24 mouse cellular contexts compared by ENCODE assay signal in the genomic region with DNA sequence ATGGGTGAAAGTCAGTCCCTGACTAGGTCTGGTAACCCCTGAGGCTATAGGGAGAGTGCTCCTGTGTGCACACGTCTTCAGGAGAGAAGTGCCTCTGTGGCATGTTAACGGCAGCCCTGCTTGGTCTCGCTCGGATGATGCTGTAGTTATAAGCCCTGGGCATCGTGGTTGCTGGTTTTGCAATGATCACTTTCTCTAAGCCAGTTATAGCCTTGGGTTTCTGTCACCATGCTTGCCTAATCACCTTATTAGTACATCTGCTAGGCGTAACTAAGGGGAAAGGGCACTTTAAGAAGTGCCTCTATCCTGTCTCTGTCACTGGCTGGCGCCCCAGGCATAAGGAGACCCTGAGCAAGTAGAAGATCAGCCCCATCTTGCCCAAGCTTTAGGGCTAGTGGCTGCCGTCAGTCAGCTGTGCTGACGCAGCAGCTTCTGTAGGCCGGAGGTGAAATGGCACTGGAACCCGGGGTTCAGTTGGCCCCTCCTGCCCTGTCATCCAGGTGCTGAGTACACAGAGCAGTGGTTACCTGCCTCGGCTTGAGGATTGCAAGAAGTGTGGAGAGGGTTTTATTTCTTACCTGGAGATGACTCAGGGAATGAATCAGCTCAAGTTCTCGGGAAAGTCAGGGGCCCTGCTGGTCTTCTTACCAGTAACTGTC.
A peak's percentile ranks its signal among the peaks of the same experiment; 100 is the strongest.
DNase-seq lines count a peak whose midpoint lies in the region; ATAC-seq lines count a peak whose summit lies in the region.
"Had no signal": no experiment of that assay in that cellular context is flagged by ENCODE, and none has a peak within 500 bp of the region (broad histone marks: within the 10 kb centered on the region; RNA-seq: fewer than 3 reads in every experiment).

No protein-coding gene starts in this region.

- H3K27ac ChIP-seq in embryonic facial prominence, embryonic 11.5 days (replicated peaks; ENCODE audit: low read depth, low read length): no peak overlapping the region
- no peak overlapping the region for H3K27ac ChIP-seq in embryonic facial prominence, embryonic 10.5 days (replicated peaks)
- H3K27ac ChIP-seq in midbrain, embryonic 11.5 days (ENCODE audit: low read depth, low read length): no peak overlapping the region
- no peak overlapping the region for H3K27ac ChIP-seq in midbrain, embryonic 14.5 days (replicated peaks; ENCODE audit: low read depth, low read length)
- H3K27ac ChIP-seq: forebrain, embryonic 13.5 days; hindbrain, embryonic 12.5 days had no signal

- no peaks in the 10 kb centered on the region for H3K9me3 ChIP-seq in embryonic facial prominence, embryonic 11.5 days (replicated peaks; ENCODE audit: control insufficient read depth, low read length)
- no peaks in the 10 kb centered on the region for H3K9me3 ChIP-seq in embryonic facial prominence, embryonic 10.5 days
- H3K9me3 ChIP-seq in midbrain, embryonic 11.5 days (ENCODE audit: control insufficient read depth, low read length): no peaks in the 10 kb centered on the region
- H3K9me3 ChIP-seq in midbrain, embryonic 14.5 days (ENCODE audit: control insufficient read depth, low read length): no peaks in the 10 kb centered on the region
- H3K9me3 ChIP-seq: forebrain, embryonic 13.5 days; hindbrain, embryonic 12.5 days had no signal

- no peak overlapping the region for H3K9ac ChIP-seq in embryonic facial prominence, embryonic 11.5 days (replicated peaks; ENCODE audit: low read length)
- no peak overlapping the region for H3K9ac ChIP-seq in midbrain, embryonic 11.5 days (ENCODE audit: low read length)
- no peak overlapping the region for H3K9ac ChIP-seq in midbrain, embryonic 14.5 days (replicated peaks; ENCODE audit: low read length)
- H3K9ac ChIP-seq: forebrain, embryonic 13.5 days; heart, embryonic 12.5 days; hindbrain, embryonic 12.5 days had no signal

- no peaks in the 10 kb centered on the region for H3K27me3 ChIP-seq in embryonic facial prominence, embryonic 11.5 days (ENCODE audit: control insufficient read depth, insufficient read depth, low read length)
- H3K27me3 ChIP-seq in embryonic facial prominence, embryonic 10.5 days (replicated peaks; ENCODE audit: low read depth, poor library complexity, severe bottlenecking): no peaks in the 10 kb centered on the region
- no peaks in the 10 kb centered on the region for H3K27me3 ChIP-seq in midbrain, embryonic 11.5 days (ENCODE audit: control insufficient read depth, insufficient read depth, low read length)
- no peaks in the 10 kb centered on the region for H3K27me3 ChIP-seq in midbrain, embryonic 14.5 days (ENCODE audit: control insufficient read depth, insufficient read depth, low read length)
- H3K27me3 ChIP-seq: forebrain, embryonic 13.5 days; heart, embryonic 12.5 days; hindbrain, embryonic 12.5 days had no signal

- H3K4me2 ChIP-seq in embryonic facial prominence, embryonic 11.5 days (ENCODE audit: low read depth, low read length): no peak overlapping the region
- H3K4me2 ChIP-seq in midbrain, embryonic 11.5 days: no peak overlapping the region
- H3K4me2 ChIP-seq in midbrain, embryonic 14.5 days (ENCODE audit: low read length): no peak overlapping the region
- H3K4me2 ChIP-seq: forebrain, embryonic 13.5 days; heart, embryonic 12.5 days; hindbrain, embryonic 12.5 days had no signal

- no peaks in the 10 kb centered on the region for H3K36me3 ChIP-seq in embryonic facial prominence, embryonic 11.5 days (replicated peaks; ENCODE audit: control insufficient read depth, insufficient read depth, low read depth, low read length)
- no peaks in the 10 kb centered on the region for H3K36me3 ChIP-seq in embryonic facial prominence, embryonic 10.5 days (replicated peaks)
- H3K36me3 ChIP-seq in midbrain, embryonic 11.5 days (ENCODE audit: control insufficient read depth, insufficient read depth, low read length): no peaks in the 10 kb centered on the region
- no peaks in the 10 kb centered on the region for H3K36me3 ChIP-seq in midbrain, embryonic 14.5 days (ENCODE audit: control insufficient read depth, insufficient read depth, low read length)
- H3K36me3 ChIP-seq: heart, embryonic 12.5 days; hindbrain, embryonic 12.5 days had no signal

- no peaks in the 10 kb centered on the region for H3K4me1 ChIP-seq in embryonic facial prominence, embryonic 11.5 days (ENCODE audit: control insufficient read depth, insufficient read depth, low read length)
- H3K4me1 ChIP-seq in embryonic facial prominence, embryonic 10.5 days: peaks cover 7% of the 10 kb centered on the region; the same call in 1 of the 2 replicates
- H3K4me1 ChIP-seq in midbrain, embryonic 11.5 days (ENCODE audit: control insufficient read depth, insufficient read depth, low read length): no peaks in the 10 kb centered on the region
- H3K4me1 ChIP-seq in midbrain, embryonic 14.5 days (ENCODE audit: control insufficient read depth, insufficient read depth, low read length): no peaks in the 10 kb centered on the region
- H3K4me1 ChIP-seq: forebrain, embryonic 13.5 days; heart, embryonic 12.5 days; hindbrain, embryonic 12.5 days had no signal

- ATAC-seq in embryonic facial prominence, embryonic 11.5 days (replicated peaks; ENCODE audit: insufficient number of reproducible peaks, low FRiP score, low TSS enrichment, low read depth): no peak
- no peak for ATAC-seq in midbrain, embryonic 11.5 days (ENCODE audit: low FRiP score)
- no peak for ATAC-seq in midbrain, embryonic 14.5 days (ENCODE audit: low FRiP score, low TSS enrichment)
- peak; percentile 93 for ATAC-seq in granulocyte monocyte progenitor cell, adult 5-6 weeks (replicated peaks; ENCODE audit: poor library complexity, severe bottlenecking)
- ATAC-seq: activated CD4-positive, CD25-positive, alpha-beta regulatory T cell, adult 4 months; CD4-positive, CD25-positive, alpha-beta regulatory T cell, adult 4 months; forebrain, embryonic 13.5 days had no signal

- no peak overlapping the region for H3K4me3 ChIP-seq in embryonic facial prominence, embryonic 11.5 days (ENCODE audit: low read depth, low read length)
- H3K4me3 ChIP-seq in embryonic facial prominence, embryonic 10.5 days: no peak overlapping the region
- H3K4me3 ChIP-seq in midbrain, embryonic 11.5 days (ENCODE audit: low read depth, low read length): no peak overlapping the region
- no peak overlapping the region for H3K4me3 ChIP-seq in midbrain, embryonic 14.5 days (replicated peaks; ENCODE audit: low read depth, low read length)
- H3K4me3 ChIP-seq: forebrain, embryonic 13.5 days; heart, embryonic 12.5 days; hindbrain, embryonic 12.5 days had no signal

- 78% methylated on average over 13 of the region's 13 CpGs for WGBS in embryonic facial prominence, embryonic 11.5 days
- WGBS in embryonic facial prominence, embryonic 10.5 days: 76% methylated on average over 13 of the region's 13 CpGs
- 83% methylated on average over 13 of the region's 13 CpGs for WGBS in midbrain, embryonic 11.5 days
- WGBS in midbrain, embryonic 14.5 days: 75% methylated on average over 13 of the region's 13 CpGs

- peak; percentile 5 for DNase-seq in embryonic facial prominence, embryonic 11.5 days (ENCODE audit: low spot score)
- DNase-seq in embryonic facial prominence, embryonic 10.5 days (ENCODE audit: low spot score): no peak
- DNase-seq in midbrain, embryonic 11.5 days (ENCODE audit: low spot score, missing footprints): peak; percentile 49
- DNase-seq in midbrain, embryonic 14.5 days: no peak
- peak; percentile 57 to 63 for DNase-seq in urinary bladder, postnatal 36 days (ENCODE audit: low spot score in 2 of 2)
- DNase-seq in left cerebral cortex, adult 8-10 months (ENCODE audit: low spot score in 2 of 2): no peak
- DNase-seq in thymus, postnatal 4 days: no peak
- DNase-seq: adrenal gland, postnatal 10 days; cerebellum, adult 11 months; cerebellum, postnatal 10 days; embryo, embryonic 11 days; gastrocnemius, postnatal 36 days; heart, postnatal 14 days; kidney, postnatal 14 days; left cerebral cortex, postnatal 4 days; lung, adult 18-20 months; lung, postnatal 14 days; right cerebral cortex, postnatal 4 days had no signal

Comparison
In these comparisons a context has a peak if more than half of its experiments do, and no peak if none do; other contexts are left out.
1. DNase-seq: peak in embryonic facial prominence, embryonic 11.5 days (single experiment), midbrain, embryonic 11.5 days (single experiment) and urinary bladder, postnatal 36 days (2 of 2); none in embryonic facial prominence, embryonic 10.5 days (single experiment), midbrain, embryonic 14.5 days (single experiment), left cerebral cortex, adult 8-10 months (0 of 2) and thymus, postnatal 4 days (single experiment).